Mouse (Mus musculus) right cerebral cortex, adult 18-20 months (tissue): Measurements from ENCODE around the gene Nfia.

Experiments
- DNase-seq: peaks from one replicate; pipeline ENCODE4 v3.0.0; 2022; ENCODE audit warnings: mixed read lengths

Gene Nfia

DNA sequence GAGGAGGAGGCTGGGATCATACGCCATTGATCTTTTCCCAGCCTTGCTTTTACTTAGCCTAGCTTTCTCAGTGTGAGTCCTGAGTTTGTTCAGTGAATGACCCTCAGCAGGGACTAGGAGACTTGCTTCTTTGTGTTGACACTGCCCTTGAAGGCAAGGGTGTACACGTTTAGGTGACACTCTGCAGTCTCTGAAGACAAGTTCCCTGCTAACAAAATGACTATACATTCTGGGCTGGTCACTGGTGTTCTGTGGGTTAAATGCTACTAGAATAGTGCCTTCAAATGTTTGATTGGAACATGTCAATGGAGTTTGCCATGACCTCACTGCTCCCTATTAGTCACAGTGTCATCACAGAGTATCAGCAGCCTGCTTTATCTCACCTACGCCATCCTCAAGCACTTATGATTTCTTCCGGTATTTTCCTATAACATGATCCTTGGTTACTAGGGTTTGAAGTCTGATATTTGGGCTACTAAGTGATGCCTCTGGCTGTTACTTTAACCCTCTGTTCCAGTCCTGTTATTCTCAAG is 68.6 kb downstream of the Nfia start:
- DNase-seq: no peak

DNA sequence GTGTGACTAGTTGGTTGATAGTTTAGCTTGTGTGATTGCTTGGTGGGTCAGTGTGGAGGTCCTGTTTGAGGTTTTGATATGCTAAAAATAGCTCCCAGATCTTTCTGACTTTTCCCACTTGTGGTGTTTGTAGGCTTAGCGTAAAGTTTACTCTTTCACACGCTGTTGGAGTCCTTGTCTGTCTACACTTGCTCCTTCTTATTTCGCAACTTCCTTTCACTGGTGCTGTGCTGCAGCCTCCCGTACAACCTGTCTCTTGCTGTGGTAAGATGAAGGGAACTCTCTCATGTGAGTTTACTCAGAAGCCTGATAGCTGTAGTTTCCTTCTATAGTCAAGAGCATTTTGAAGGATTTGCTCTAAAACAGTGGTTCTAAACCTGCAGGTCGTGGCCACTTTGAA is 69.2 kb downstream of the Nfia start:
- no peak for DNase-seq

DNA sequence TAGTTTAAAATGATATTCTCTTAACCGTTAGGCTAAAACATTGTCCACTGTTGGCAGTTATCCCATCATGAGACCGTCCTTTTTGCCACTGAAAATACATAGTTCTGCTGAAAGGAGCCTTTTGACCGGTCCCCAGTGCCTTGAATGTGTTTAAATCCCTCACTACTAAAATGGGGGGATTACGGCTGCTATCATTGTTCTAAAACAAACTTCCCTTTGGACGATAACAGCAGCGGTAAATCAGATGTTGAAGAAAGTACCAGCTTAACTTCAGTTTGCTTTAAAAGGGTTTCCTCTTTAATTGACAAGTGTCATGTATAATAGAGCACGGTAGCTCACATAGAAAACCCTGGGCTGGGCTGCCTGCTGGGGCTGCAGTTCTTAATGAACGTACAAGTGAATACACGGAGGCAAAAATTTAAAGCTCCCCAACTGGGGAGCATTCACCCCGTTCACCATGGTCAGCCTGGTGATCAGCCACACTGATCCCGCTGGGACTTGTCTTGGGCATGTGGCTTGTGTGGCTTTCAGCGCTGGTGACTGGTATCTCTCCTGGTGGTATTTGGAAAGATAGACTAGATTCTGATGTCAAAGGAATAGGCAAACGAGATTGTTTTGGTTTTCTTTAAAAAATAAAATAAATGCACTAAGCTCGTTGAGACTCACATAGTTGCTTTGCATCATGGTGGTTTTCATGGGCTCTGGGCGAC is 71.6 kb downstream of the Nfia start:
- no peak for DNase-seq

DNA sequence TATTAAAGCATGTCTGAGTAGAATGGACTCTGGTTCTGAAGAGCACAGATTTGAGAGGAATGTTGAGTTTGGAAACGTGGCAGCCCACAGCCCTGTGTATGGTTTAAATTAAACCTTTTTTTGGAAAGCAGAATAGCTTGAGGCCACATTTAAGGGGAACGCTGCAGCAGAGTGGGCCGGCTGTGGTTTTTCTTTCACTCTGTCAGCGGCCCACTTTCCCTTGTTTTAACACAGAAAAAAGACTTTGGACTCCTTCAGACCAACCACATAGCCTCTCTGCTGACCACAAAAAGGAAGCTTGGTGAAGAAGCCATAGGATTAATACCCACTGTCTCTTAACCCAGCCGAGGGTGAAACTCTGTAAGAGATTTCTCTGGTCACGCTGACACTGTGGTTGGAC is 72.4 kb downstream of the Nfia start:
- DNase-seq: no peak

DNA sequence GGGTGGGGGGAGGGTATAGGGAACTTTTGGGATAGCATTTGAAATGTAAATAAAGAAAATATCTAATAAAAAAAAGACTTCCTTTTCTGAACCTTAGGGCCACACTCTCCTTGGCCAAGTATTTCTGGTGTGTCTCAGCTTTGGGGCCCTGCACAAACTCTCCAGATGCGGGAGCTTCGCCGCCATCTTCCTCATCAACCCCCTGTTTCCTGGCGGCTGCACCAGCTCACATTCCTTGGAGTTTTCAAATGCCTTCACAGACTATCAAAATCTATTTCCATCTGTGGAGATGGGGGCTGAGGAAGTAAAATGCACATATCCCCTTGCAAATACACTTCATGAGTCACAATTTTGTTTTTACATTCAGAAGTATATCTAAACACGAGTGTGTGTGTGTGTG is 75.1 kb downstream of the Nfia start:
- no peak for DNase-seq

DNA sequence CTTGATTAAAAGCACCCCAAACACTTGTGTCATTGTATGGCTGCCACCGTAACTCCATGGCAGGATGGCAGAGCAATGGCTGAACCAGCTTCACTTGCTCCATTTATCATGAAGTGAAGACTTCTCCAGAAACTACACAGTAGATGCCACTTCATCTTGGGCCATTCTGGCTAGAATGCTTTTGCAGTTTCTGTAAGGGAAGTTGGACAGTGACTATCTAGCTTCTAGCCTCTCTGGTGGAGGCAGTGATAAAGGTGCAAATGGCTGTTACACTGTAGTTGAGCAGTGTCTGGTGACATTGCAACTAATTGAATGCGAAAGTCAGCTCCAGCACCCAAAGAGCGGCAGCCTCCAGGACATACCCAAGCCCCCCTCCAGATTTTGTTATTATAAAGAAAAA is 78.5 kb downstream of the Nfia start:
- DNase-seq: no peak

DNA sequence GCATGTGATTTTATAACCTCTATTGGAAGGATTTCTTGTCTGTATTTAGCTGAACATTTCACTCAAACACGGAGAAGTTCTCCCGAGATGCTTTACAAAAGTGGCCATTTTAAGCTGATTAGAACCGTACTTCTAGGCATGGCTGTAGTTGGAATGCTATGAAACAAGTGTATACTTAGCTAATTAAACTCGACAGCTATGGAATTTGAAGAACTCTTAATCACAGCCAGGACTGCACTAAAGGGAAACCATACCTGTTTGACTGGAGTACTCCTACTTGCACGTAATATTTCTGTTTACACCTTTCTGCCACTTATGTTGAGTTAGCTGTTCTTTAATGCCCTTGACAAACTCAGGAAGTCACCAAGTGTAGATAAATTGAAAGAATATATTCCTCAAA is 79.2 kb downstream of the Nfia start:
- DNase-seq: no peak

DNA sequence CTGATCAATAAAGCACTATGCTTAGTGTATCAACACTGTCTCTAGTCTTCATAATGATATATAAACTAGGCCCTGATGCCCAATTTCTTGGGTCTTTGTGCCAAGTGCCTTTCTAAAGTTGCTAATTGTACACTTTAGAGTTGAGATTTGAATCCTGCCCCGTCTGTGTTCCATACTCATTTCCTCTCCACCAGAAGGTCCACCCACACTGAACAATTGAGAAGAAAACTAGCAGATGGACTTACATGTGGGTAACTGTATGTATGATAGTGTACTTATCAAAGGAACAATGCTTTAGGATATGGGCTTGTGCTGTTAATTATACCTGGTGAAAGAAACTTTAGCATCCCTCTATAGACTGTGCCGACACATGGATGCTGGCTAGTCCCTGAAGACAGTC is 80.1 kb downstream of the Nfia start:
- no peak for DNase-seq

DNA sequence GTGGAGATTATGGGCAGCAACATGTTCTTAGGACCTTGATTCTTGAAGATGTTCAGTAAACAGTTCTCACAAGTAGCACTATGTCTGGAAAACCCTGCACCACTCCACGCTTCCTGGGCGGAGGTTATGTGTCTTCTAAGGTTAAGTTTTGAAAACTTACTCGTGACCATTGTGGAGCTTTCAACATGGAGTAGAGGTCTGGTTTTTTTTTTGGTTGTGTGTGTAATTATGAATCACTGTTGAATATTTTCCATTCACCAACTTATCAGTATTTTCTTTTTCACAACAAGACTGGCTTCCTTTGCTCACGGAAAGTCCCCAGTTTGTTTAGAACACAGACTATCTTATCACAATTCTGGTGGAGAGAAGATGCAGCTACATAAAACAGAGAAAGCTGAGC is 82.2 kb downstream of the Nfia start:
- DNase-seq: no peak

DNA sequence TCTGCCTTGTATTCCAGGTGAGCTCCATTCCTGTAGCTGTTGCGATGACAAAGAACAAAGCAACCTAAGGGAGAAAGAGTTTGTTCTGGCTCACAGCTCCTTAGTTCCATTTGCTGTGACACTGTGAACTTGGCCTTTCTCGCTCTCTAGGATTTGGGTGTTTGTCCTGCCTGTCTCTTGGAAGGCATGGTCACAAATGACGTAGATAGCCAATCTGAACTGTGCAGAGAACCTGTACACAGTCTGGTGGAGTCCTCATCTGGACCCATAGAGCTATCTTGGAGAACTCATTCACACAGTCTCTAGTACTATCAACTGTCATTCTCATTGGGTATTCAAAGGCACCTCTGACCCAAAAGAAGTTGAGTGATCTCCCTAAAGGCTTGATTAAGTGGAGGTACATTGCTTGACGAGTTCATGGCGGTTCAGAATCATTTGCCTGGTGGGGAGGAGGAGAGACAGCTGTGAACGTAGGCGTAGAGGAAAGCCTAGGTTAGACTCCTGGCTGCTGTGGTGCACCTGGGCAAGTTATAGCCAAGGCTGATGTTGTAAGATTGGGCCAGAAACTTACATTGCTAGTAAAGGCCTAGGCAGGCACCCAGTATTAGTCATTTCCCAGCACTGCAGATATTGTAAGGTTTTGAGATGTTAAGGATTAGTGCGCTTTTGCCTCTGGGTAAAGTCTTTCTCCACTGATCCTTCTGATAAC is 83.3 kb downstream of the Nfia start:
- no peak for DNase-seq

DNA sequence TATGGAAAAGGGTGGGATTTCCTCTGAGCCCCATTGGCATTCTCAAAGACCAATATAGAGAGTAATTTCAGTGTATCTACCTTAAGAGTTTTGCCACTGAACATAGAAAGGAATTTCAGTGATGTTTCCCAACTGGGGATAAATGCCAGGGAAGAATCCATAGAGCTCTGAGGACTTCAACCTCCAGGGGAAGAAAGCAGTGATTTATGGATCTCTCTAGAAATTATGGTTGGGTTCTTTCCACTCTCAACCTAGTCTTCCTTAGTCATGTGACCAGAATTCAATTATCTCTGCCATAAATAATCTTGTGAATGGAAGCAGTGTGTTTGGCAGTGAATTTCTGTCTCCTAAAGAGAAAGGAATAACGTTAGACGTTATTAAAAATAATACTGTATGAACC is 85.0 kb downstream of the Nfia start:
- DNase-seq: no peak

DNA sequence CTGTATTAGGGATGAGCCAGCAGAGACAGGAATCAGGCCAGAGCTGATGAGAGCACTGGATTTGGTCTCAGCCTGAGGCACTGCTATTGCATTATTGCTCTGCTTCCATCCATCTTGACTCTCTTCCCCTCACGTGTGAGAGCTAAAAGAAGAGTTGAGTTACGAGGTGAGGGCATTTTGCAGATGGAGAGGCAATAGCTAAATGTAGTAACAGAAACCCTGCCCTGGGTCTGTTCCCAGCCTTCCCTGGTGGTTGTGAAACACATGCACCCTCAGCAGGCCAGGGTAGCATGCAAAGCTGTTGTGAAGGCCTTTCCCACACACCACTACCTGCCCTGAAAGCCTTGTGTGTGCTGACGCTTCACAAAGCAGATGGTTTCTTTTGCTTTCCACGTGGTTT is 86.9 kb downstream of the Nfia start:
- DNase-seq: no peak

DNA sequence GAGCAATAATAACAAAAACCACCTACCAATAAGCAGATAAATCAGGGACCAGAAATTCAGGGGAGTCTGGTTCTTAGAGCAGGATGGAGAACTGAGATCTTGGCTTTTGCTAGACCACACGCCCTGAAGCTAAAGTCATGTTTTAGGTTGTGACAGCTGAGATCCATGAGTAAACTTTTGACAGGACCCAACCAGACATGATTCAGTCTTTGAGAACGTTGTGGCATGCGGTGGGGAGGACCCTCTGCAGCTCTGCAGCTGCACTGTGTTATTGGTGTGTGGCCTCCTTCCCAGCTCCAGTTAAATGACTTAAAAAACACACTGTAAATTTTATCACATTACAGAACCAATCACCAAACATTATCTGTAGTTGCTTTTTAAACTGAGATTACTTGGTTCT is 87.8 kb downstream of the Nfia start:
- DNase-seq: no peak

DNA sequence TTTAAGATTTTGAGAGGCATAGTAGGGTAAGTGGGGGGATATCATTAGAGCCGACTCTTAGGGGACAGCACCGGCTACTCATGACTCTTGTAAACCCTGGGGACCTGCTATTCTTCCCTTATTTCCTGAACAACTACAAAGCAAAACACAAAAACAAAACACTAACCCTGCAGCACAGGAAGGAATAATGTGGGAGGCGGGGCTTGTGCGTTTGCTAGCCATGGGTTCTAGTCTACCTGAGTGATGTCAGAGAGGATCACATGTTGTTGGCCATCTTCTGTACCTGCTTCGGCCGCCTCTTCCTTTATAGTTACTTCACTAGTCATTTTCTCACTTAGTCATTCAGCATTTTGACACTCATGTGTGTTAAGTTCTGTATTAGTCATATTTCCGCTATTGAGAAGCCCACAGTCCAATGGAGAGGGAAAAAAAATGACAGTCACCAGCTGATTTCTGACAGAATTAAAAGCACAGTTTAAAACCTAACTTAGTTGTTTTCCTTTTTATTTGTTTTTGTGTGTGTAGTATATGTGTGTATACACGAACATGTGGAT is 88.3 kb downstream of the Nfia start:
- DNase-seq: no peak

DNA sequence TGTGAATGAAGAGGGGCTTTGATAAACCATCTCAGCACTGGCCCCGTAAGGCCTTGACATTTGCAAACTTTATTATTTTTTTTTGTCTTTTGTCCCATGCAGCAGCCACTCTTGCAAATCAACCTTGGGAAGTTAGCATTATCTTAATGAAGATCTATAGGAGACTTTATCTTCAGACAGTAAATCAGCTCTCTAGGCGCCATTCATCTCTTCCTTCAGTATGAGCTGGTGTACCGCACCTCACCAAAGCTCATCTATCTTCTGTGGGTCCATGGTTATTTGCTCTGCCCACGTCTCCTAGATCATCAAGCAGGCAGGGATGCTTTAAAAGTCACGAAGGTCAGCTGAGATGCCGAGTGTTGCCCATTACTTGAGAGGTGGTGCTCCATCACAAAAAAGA is 89.8 kb downstream of the Nfia start:
- DNase-seq: no peak

DNA sequence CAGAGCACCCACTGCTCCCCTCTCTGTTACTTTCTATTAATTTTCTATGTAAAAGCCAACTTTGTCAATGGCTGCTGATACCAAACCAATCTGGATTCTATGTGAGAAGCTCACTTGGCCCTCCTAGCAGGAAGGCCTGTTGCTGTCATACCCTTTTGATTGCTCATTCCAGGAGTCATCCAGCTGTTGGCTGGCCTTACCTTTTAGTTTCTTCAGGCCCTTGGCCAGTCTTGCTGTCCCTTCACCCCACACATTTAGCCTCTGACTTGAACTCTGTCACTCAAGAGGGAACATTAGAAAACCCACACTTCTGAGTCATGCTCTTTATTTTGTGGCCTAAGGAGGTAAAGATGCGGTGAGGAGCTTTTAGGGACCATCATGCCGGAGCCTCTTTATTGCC is 91.7 kb downstream of the Nfia start:
- DNase-seq: no peak

DNA sequence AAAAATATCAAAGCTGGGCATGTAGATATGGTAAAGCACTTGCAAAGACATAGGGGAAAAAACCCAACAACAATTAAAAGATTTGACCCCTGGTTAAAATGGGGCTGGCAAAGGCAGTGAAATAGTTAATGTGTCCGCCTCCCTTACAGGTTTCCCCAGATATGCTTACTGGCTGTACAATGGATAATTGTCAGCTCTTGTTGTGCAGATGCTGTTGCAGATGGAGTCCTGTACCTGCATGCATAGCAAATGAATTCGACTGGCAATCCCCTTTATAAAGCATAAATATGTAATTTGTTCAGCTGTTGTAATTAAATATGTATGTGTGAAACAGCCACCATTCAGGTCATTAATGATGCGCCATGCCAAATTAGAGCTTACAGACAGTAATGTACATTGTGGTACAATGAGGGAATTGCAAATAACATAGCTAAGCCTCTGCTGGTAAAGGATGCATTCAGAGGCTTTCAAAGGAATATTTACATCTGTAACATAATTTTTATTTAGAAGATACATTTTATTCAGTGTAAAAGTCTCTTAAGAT is 92.9 kb downstream of the Nfia start:
- DNase-seq: no peak

DNA sequence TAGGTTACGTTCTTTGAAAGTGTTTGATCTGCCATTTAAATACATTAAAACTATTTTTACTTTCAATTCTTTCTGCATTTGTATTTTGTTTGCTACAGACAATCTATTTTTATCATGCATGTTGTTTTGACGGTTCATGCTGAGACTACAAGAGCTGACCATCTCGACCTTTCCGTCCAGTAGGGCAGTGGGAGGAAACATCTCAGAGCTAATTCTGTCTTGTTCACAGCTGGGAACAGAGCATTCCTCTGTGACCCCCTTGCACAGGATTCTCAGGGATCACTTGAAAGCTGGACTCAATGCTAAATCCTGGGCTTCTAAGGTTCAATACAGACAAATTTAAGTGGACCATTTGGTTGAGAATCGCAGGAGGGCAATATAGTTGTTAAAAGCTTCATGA is 93.9 kb downstream of the Nfia start:
- DNase-seq: no peak

DNA sequence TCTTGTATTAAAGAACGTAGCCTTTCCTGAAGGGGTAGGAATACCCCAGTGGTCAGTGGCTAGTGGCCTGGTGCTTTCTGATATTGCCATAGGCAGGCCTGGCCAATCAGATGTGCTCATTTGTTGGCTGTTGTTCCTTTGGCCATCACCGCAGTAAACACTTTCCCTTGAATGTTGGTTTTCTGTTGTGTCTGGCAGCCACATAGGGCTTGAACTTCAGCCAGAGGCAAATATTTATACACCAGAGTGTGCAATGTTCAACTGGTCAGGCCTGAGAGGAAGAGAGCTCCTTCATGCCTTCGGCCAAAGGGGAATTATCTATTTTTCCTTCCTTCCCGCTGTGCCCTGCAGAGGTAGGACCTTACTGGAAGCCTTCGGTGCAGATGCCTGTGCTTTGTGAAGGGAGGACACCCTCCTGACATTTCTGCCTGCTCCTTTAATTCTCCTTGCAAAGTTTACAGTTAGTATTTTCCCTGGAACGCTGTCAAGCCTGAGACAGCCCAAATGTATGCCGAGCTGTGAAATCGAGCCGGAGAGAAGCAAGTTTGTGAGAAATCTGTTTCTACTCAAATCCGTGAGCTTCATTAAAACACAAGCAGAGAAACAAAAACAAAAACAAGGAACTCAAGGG is 95.9 kb downstream of the Nfia start:
- DNase-seq: no peak

DNA sequence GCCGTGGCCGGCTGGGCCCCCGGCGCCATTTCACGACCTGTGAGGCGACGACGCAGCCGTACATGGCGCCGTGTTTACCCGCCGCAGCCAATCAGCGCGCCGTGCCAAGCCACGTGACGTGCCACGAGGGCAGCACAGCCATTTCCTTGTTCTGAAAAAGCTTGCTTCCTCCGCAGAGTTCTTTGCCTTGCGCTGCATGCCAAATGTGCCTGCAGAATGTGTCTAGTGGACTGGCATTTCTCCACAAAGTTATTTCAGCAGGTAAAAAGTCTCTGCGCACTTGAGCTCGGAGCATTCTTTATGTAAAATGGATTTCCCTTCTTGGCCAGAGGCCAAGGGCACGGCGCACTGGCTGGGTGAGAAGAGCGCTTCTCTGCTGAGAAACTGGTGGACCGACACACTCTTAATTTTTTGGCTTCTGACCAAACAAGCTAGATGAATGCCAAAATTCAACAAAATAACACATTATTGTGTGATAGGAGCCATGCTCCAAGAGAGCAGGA is 96.5 kb downstream of the Nfia start:
- DNase-seq: peak; percentile 97

DNA sequence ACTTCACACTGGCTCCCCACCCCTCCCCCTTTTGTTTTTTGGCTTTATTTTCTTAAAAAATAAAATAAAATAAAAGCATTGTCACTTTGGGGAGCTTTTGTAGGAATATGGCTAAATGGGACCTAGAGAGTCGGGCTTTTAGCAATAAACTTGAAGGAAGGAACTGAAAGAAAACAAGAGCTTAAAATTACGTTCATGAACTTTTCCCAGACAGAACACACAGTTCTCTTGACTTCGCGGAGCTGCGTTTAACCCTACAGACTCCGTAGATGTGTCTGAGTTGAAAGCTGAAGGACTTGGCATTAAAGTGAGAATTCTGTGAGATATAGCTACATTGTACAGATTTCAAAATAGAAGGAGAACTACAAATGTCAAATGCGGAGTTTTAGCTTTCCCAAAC is 96.9 kb downstream of the Nfia start:
- no peak for DNase-seq

DNA sequence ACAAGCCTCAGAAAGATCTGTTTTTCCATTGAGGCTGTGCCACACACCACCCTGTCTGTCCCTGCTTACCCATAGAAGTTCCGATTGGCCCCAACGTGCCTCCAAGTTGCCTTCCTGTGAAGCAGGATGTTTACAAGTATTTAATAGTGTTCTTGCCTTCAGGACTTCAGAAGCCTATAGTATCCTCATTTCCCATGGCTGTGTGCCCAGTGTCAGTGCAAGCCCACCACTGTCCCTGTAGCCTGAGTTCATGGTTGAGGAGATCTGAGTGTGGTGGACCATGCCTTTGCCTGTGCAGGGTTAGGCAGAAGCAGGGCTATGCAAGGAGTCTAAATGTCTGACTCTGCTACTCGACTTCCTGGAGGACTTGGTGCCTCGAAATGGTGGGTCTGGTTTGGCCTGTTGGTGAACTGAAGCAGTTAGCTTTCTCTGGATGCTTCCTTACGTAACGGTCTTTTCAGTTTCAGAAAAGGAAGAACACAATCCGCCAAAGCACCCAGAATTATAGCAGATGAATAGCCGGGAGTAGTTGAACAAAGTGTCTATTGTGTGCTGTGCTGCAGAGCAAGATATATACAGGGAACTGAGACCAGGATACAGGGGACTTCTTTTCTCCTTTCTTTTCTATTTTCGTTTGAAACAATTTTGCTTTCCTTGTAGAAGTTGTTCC is 99.4 kb downstream of the Nfia start:
- no peak for DNase-seq

DNA sequence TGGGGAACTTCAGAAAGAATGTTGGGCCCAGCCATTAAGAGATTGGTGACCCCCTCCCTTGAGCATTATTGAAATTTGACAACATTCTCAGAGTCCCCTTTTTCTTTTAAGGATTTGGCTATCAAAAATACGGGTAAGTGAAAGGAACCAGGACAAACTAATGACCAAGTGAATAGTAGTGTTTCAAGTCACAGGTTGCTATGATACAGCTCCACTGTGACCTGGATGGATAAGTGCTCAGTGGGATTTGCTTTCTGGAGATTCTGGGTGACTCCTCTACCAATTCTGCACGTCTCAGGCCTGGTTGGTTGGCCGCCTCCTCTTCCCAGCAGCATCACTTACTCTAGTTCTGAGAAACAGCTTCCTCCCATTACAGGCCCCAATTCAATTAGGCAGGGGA is 102.4 kb downstream of the Nfia start:
- no peak for DNase-seq
